Mouse (Mus musculus): ENCODE data around the gene Avl9.

Avl9 gene

DNA sequence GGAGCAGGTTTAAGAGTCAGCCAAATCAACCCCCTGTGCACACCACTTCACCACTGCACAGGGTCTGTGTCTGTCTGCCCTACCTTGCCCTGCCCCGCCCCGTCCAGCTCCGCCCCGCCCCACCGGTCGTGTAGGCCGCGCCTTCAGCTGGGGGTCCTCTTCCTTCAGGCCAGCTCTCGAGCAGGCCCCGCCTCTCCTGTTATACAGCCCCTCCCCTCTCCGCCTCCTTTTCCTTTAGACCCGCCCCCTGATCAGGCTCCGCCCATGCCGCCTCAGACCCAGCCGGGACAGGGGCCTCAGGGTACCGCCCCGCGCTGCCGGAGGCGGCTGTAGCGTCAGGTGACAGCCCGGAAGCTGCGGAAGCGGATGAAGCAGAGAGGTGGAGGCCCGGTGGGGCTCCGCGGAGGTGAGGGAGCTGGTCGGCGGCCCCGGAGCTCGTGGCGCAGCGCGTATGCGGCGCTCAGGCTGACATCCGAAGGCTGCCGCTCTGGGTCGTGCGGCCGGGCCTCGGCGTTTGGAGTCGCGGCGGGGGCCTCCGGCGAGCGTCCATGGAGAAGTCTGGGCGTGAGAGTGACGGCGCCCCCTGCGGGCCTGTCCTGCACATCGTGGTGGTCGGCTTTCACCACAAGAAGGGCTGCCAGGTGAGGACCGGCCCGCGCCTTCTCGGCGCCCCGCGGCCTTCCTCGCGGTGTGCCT lies at the start of gene Avl9:
Gene Avl9 (plus strand): TSS at position 326 of the 696 bp plus-strand sequence.
- DNase-seq (ENCODE audit: low spot score in 2 of 2) = peak; percentile 97 to 98

DNA sequence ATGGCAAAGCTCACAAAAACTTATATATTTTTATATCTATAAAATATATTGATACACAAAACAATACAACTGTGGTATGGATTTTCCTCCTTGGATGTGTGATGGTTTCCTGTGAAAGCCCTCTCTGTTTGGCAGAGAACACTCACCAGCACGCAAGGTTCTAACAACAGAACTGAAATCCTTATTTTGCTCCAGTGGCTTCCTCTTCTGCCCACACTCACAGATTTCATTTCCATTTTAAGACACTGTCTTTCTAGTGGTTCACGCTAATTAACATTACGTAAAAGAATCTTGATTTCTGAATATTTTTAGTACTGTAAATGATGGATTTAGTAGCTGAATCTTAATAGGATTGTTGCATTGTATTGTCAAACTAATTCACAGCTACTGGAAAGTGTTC lies 26.5 kb upstream of the Avl9 start:
- no peak for DNase-seq (ENCODE audit: low spot score in 2 of 2)

DNA sequence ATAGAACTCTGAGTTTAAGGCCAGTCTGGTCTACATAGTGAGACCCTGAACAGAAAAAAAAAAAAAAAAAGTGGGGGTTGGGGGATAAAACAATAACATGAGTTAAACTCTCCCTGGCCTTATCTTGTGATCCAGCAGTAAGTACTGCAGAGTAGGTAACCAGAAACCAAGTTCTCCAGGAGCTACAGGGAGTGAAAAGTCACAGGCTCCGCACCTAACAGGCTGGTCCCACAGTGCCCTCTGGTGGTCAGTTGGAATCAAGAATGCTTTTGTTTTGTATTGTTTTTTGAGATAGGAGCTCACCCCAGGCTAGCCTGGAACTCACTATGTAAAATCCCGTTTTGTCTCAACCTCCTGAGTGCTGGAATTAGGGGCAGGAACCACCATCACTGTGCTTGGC lies 23.5 kb upstream of the Avl9 start:
- peak in 1 of 2 experiments; percentile 72 for DNase-seq (ENCODE audit: low spot score in 2 of 2)

DNA sequence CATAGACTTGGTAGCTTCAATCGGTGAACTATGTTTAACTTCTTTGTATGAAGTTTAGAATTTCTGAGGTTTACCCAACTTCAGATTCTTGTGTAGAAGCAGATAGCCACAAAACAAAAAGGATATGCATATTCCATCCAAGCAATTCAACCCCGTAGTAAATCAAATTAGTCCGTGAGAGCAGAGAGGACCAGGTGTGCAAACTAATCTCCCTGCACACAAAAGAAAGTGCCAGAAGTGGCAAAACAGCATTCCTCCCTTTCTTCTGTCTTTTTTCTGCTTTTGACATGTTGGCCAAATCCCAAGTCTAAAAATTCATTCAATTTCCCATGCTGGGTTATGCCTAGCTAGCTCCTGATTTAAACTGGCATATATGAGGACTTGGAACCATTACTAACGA lies 22.3 kb upstream of the Avl9 start:
- no peak for DNase-seq (ENCODE audit: low spot score in 2 of 2)

DNA sequence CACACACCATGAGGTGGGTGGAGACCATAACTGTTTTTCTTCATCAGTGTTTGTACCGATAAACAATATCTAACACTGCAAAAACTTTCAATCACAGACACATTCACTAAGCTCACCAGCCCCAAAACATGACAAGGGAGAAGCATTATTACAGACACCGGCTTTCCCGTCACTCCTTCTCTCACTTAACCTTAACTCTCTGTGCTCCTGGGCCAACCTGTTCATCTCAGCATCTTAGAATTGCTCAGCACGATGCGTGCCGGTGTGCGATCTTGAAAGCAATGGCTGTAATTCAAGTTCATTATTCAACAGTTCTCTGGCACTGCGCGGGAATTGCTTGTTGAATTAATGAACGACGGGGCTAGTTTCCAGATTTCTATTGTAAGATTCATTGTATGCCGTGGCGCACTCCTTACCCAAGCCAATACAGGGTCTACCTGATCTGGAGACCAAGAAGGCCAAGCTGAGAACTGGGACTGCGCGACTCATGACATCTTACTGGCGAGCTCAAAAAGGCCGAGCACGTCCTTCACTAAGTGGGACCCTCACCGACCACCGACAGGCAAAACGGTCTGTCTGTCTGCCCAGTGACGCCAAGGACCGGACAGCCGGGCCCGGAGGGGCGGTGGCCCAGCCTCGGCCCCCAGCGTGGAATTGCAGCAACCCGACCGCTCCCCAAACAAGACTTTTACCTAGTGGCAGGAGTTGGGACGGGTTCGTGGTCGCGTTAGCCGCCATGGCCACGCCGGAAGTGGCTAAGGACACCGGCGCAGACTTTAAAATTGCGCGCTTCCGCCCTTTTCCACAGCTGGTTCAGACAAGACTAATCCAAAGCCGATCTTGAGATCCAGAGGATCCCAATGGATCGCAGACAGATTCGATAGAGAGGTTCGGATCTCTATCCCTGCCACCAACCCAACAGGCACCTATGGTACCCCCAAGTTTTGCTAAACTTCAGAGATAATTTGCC lies 10.5 kb upstream of the Avl9 start, which contains the start of gene Lsm5:
Gene Lsm5 (minus strand): TSS at position 780 of the 970 bp plus-strand sequence.
- DNase-seq (ENCODE audit: low spot score in 2 of 2) = peak; percentile 72 to 76

DNA sequence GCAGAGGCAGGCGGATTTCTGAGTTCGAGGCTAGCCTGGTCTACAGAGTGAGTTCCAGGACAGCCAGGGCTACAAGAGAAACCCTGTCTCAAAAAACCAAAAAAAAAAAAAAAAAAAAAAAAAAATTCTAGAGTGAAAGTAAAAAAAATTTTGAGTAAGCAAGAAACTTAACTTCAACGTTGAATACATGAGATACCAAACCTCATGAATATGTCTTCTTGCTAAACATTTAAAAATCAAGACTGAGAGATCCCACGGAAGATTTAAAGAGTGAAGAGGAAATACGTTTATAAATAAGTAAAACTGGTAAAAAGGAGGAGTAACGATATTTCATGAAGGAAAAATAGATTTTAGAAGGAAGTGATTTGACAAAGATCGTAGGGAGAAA lies 519 bp upstream of the Avl9 start:
- DNase-seq (ENCODE audit: low spot score in 2 of 2) = no peak

DNA sequence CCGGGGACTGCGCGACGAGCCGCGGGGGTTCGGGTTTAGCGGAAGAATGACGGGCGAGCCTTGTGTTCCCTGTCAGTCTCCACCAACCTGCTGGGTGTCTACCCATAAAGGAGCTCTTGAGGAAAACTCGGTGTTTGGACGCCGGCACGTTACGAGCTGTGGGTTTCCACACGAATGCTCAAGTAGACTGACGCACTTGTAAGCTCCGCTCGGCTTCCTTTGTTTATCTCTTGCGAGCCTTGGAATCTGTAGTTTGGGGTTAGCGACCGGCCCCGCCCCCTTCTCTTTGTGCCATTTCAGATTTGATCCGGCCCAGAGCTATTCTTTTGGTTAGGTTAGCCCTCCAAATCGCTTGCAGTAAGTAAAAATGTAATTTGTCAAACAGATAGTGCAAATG lies 569 bp downstream of the Avl9 start:
- DNase-seq (ENCODE audit: low spot score in 2 of 2) = no peak

DNA sequence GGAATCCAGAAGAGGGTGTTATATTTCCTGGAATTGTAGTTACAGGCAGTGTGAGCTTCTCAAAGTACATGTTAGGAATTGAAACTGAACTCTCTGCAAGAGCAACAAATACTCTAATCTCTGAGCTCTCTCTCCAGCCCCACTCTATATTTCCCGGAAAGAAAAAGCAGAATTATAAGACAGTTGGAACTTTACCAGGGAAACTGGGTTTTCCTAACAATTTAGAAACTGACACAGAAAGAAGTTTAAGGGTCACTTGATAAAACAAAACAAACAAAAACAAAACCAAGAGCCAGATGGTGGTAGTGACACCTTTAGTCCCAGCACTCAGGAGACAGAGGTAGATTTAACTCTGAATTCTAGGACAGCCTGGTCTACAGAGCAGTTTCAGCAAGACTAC lies 4.4 kb downstream of the Avl9 start:
- DNase-seq (ENCODE audit: low spot score in 2 of 2) = no peak

DNA sequence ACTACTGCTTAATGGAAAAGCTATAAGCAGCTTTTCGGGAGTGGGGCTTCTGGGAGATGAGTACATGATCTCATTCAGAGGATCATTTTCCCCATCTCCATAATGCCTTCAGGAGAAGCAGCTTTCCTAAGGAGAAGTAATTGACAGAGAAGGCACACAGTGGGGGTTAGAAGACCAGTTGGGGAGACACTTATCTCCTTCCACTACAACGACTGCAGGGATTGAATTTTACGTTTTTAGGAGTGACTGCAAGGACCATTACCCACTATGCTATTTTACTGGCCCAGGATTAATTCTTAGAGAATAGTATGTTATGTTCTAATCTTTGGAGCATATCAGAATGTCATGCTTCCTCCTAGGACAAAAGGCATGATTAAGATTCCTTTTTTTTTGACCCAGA lies 6.2 kb downstream of the Avl9 start:
- no peak for DNase-seq (ENCODE audit: low spot score in 2 of 2)

DNA sequence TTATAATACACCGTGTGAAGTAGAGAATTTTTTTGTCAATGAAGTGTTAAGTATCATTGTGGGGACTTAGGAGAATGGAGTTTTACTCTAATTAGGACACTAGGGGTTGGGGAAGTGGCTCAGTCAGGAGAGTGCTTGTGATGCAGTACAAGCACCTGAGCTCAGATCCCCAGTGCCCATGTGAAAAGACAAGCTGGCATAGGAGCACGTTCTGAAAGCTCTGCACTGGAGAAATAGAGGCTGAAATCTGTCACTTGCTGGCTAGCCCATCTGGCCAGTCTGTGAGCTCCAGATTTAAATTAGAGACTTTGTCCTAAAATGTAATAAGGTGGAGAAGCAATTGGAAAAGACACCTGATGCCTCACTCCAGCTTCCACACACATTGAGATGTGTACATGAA lies 17.8 kb downstream of the Avl9 start:
- DNase-seq (ENCODE audit: low spot score in 2 of 2) = no peak

DNA sequence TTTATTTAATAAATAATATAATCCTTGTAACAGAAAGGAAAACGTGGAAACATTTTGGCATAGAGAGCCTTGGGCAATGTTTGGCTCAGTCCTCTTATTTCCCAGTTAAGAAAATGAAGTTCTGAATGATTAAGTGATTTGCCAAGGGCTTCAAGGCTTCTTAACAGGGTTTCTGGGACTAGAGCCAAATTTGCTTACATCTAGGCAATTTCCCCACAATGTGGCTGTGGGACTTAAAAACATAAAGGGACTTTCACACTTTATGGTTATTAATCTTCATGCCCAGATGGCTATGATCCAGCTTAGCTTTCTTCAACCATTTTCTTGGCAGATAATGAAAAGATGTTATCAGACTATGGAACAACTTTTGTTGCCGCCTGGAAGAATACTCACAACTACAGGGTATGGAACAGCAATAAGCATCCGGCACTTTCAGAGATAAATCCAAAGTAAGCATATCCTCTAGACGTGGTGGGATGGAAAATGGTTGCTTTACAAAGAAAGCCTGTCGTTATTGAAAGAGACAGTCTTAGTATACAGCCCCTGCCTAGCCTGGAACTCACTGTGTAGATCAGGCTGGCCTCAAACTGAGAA lies 31.3 kb downstream of the Avl9 start:
- DNase-seq (ENCODE audit: low spot score in 2 of 2) = no peak

DNA sequence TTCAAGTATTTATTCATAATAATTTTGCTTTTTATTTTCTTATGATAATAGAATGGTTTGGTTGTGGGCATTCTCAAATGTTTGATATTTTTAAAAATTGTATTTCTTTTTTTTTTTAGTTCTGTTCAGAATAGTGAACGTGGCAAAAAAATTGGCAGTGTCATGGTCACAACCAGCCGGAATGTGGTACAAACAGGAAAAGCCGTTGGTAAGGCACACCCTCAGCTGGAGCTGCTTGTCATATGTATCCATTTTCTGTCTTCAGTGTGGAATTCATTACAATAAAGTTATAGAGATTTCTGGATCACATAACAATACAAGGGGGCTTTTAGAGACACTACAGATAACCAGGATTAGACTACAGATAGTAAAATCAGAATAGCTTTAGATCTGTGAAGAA lies 39.0 kb downstream of the Avl9 start:
- DNase-seq (ENCODE audit: low spot score in 2 of 2) = no peak

DNA sequence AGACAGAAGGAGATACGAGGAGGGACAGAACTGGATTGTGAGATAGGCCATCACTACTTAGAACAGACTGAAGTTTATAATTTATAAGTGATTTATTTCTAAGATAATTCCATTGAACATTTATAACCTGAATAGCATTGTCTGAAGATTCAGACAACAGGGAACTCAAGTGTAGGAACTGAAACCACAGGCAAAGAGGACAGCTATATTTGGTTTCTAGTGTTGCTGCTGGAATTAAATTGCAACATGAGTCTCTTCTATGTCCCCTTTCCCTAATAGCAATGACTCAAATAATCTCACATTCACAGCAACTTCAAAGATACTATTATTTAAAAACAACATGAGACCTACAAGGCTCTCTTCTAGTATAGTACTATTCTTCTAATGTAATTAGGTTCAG lies 41.4 kb downstream of the Avl9 start:
- no peak for DNase-seq (ENCODE audit: low spot score in 2 of 2)

DNA sequence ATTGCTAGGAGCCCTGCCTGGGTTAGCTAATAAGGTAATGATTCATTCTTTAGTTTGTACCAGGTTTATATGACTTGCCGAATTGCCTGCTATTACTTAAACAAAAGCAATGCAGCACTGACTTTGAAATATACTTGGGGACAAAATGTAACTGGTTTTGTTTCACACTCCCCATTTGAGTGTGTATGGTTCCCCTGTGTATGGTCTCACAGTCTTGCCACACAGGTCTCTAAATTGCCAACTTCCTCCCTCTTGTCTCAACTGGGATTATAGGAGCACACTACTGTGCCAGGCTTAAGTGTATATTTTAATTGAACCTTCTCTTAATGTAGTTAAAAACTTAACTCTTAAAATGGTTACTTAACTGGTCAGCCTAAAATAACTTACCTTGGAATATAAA lies 44.6 kb downstream of the Avl9 start:
- no peak for DNase-seq (ENCODE audit: low spot score in 2 of 2)

DNA sequence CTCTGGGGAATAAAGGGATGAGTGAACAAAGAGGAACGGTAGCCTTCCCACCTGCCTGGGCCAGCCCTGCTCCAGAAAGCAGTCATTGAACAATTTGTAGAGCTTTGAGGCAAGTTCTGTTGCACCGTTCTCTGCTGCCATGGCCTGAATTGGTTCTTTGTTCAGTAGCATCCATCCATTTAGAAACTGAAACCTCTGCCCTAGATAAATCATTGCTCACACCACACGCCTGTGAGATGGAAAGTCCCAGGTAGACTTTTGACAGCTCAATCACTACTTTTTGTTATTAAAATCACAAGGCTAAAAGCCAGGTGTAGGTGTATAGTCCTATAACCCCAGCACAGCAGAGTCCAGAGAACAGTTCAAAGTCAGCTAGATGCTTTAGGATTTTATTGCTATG lies 50.6 kb downstream of the Avl9 start:
- DNase-seq (ENCODE audit: low spot score in 2 of 2) = no peak

DNA sequence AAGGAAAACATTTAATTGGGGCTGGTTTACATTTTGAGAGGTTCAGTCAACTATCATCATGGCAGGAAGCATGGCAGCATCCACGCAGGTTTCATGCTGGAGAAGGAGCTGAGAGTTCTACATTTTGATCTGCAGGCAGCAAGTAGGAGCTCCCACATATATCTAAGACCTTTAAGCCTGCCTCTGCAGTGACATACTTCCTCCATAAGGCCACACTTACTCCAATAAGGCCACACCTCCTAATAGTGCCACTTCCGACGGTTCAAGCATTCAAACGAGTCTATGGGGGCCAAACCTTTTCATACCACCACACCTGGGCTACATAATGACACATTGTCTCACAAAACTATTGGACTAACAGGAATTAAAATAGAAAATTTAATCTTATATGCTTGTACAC lies 51.0 kb downstream of the Avl9 start:
- DNase-seq (ENCODE audit: low spot score in 2 of 2) = no peak

DNA sequence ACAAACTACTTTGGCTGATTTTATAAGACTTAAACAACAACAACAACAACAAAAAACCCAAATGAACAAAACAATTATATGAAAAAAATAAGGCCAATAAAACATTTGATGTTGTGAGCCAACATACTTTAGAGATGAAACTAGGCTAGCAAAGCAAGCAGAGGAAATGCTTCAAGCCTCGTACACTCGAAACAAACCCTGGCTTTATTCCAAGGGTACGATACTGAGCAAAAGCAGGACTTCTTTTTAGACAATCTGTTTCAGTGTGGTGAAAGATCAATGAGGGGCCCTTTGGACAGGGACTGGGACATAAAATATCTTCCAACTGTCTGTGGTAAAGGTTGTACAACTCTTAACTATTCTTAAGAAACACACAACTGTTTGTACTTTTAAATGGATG lies 61.1 kb downstream of the Avl9 start:
- DNase-seq (ENCODE audit: low spot score in 2 of 2) = no peak

DNA sequence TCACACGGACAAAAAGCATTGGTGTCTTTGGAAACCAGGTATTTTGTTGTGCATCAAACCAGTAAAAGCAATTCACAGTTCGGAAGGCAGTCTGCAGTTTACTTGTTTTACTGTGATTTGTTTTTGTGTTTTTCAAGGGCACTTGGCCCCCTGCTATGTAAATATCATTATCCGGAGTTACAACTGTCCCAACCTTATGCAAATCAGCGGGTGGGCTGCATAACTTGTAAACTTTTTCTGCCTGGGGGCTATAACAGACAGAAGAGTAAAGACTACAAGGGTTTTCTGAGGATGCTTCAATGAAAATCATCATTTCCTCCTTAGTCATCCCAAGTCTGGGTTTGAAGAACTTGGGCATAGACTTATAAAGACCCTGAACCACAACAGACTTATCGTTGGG lies 64.9 kb downstream of the Avl9 start:
- DNase-seq (ENCODE audit: low spot score in 2 of 2) = no peak

DNA sequence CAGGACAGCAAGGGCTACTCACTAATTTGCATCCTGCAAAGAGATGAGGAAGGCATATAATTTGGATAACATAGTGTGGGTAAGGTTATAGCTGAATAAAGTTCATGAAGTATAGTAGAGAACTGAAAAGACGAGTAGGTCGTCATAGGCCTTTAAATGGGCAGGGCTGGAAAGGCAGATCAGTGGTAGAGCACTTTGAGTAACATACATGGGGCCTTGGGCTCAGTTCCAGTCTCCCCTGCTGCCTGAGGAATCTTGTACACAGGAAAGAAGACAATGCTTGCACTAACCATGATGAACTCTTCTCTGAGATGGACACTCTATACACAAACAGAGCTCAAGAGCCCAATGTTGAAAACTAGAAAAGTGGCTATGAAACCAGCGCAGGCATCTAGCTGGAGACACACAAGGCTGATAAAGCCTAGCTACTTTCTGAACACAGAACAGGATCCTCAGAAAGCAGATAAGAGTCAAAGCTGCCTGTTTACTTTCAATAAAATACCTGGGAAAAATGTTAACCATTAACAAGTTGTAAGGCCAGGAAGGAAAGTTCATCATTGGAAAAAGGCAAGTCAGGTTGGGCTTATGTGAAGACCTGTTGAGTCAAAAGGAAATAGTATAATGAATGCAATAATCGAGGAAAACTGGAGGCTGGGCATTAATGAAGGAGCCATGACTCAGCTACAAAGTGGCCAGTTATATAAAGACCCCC lies 69.0 kb downstream of the Avl9 start:
- no peak for DNase-seq (ENCODE audit: low spot score in 2 of 2)

DNA sequence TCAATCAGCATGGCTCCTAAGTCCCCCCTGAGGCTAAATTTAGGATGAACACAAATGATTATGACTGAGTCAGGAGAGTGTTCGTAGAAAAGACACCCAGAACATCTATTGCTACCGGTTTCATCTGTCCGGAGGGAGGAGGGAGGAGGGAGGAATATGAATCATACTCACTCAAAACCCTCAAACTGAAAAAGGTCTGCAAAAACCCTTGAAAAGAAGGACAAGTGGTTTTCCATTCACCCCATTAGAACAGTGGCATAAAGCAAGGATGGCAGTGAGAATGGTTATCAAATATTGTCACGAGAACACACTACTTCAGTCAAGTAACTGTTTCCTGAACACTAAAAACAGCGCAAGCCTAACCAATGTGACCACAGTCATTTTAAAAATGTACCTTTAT lies 70.4 kb downstream of the Avl9 start:
- DNase-seq (ENCODE audit: low spot score in 2 of 2) = no peak

DNA sequence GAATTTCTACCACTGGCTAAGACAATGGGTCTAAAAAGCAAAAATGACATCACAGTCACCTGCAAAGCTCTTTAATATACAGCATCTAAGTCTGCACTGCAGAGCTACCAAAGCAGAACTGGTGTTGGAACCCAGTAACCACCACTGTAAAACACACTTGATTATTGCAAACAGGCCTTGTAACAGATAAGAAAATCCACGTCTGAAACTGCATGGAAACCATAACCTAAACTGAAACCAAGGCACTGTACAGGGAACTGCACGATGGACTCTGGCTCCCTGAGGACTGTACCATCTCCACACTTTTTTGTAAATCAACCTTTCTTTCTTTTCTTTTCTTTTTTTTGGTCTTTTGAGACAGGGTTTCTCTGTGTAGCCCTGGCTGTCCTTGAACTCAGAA lies 73.0 kb downstream of the Avl9 start:
- DNase-seq (ENCODE audit: low spot score in 2 of 2) = no peak

DNA sequence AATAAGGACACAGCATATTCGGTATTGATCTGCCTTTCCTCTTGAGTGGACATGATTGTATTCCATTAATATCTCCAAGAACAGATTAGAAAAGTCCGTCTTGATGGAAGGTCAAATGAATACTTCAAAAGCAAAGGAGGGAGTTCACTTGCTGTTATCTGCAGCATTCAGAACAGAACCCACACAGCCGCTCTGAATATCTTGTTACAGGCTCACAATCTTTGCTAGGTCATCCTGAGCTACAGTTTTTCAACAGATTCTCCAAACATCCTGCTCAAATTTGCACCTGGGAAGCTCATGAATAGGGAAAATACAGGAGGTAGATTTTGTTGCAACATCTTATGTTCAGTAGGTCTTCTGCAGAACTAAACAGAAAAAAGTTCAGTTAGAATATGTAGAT lies 74.6 kb downstream of the Avl9 start:
- no peak for DNase-seq (ENCODE audit: low spot score in 2 of 2)
